In the genomic region with DNA sequence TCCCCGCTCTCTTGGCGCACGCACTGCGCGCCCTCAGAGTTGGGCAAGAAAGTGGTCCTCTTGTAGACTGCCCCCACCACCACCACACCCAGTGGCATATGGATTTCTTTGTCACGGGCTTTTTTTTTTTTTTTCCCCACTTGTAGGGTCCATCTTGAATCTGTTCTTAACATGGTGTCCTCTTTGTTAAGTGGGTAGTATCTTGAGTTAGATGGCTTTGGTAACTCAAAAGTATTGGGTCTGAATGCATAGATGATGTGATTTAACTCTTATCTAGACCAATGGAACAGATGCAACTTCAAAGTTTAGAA, we compare ENCODE assay signal across 7 mouse cellular contexts. TPM values are rescaled to one million over a fixed set of nuclear protein-coding genes. Genes with fewer than 3 reads are reported as not detected.
DNase-seq lines count a peak whose midpoint lies in the region; ATAC-seq and TF ChIP-seq lines count a peak whose summit lies in the region.

No protein-coding gene starts in this region.

- H3K9ac ChIP-seq in neural tube, embryonic 11.5 days (ENCODE audit: low read length), result peak overlapping the region; percentile 91
- peak overlapping the region; percentile 52 for H3K9ac ChIP-seq in embryonic facial prominence, embryonic 15.5 days
- H3K9ac ChIP-seq in limb, embryonic 14.5 days (ENCODE audit: low read depth, low read length, severe bottlenecking), result peak overlapping the region; percentile 82
- peak overlapping the region; percentile 80 for H3K9ac ChIP-seq in stomach, postnatal 0 days (ENCODE audit: low read length)

- peak overlapping the region; percentile 76 for H3K4me3 ChIP-seq in neural tube, embryonic 11.5 days (ENCODE audit: low read depth, low read length)
- H3K4me3 ChIP-seq in embryonic facial prominence, embryonic 15.5 days (replicated peaks), result peak overlapping the region; percentile 73
- H3K4me3 ChIP-seq in limb, embryonic 14.5 days (replicated peaks; ENCODE audit: low read length), result peak overlapping the region; percentile 74
- H3K4me3 ChIP-seq in stomach, postnatal 0 days (ENCODE audit: low read depth, low read length), result peak overlapping the region; percentile 82

- H3K9me3 ChIP-seq in neural tube, embryonic 11.5 days (ENCODE audit: control insufficient read depth, low read length), result no peaks in the 10 kb centered on the region
- no peaks in the 10 kb centered on the region; the same call in 1 of the 2 replicates for H3K9me3 ChIP-seq in embryonic facial prominence, embryonic 15.5 days (replicated peaks)
- peaks cover 11% of the 10 kb centered on the region; the same call in 1 of the 2 replicates for H3K9me3 ChIP-seq in limb, embryonic 14.5 days (ENCODE audit: control insufficient read depth, low read length)
- H3K9me3 ChIP-seq in stomach, postnatal 0 days (ENCODE audit: control insufficient read depth, low read length), result peaks cover 3% of the 10 kb centered on the region; the same call in 1 of the 2 replicates

- no peaks in the 10 kb centered on the region for H3K4me1 ChIP-seq in neural tube, embryonic 11.5 days (ENCODE audit: control insufficient read depth, insufficient read depth, low read length)
- H3K4me1 ChIP-seq in embryonic facial prominence, embryonic 15.5 days, result peaks cover 5% of the 10 kb centered on the region; the same call in 1 of the 2 replicates
- H3K4me1 ChIP-seq in limb, embryonic 14.5 days (ENCODE audit: control insufficient read depth, insufficient read depth, low read length), result no peaks in the 10 kb centered on the region
- no peaks in the 10 kb centered on the region for H3K4me1 ChIP-seq in stomach, postnatal 0 days (replicated peaks; ENCODE audit: control insufficient read depth, insufficient read depth)

- WGBS in neural tube, embryonic 11.5 days, result 3% methylated on average over 6 of the region's 6 CpGs
- WGBS in embryonic facial prominence, embryonic 15.5 days, result 4% methylated on average over 6 of the region's 6 CpGs
- WGBS in limb, embryonic 14.5 days, result under 1% methylated on average over 6 of the region's 6 CpGs
- 2% methylated on average over 6 of the region's 6 CpGs for WGBS in stomach, postnatal 0 days

- H3K36me3 ChIP-seq in neural tube, embryonic 11.5 days (ENCODE audit: control insufficient read depth, insufficient read depth, low read length), result no peaks in the 10 kb centered on the region
- H3K36me3 ChIP-seq in embryonic facial prominence, embryonic 15.5 days, result no peaks in the 10 kb centered on the region
- 0 out of 2 replicates have a peak, but pooled peaks cover 9% of the 10 kb centered on the region for H3K36me3 ChIP-seq in limb, embryonic 14.5 days (ENCODE audit: control insufficient read depth, insufficient read depth, low read length)
- H3K36me3 ChIP-seq in stomach, postnatal 0 days (ENCODE audit: control insufficient read depth, insufficient read depth, low read length), result no peaks in the 10 kb centered on the region

- peak overlapping the region; percentile 87 for H3K27ac ChIP-seq in neural tube, embryonic 11.5 days (ENCODE audit: low read depth, low read length)
- H3K27ac ChIP-seq in embryonic facial prominence, embryonic 15.5 days (replicated peaks), result peak overlapping the region; percentile 96
- peak overlapping the region; percentile 97 for H3K27ac ChIP-seq in limb, embryonic 14.5 days (replicated peaks; ENCODE audit: low read depth, low read length)
- peak overlapping the region; percentile 92; the same call in 1 of the 2 replicates for H3K27ac ChIP-seq in stomach, postnatal 0 days (replicated peaks)

- no peak for DNase-seq in neural tube, embryonic 11.5 days (ENCODE audit: low spot score)
- no peak for DNase-seq in neural tube, embryonic 10.5 days (ENCODE audit: extremely low spot score, low spot score)
- DNase-seq in limb, embryonic 14.5 days (ENCODE audit: low spot score), result no peak
- DNase-seq in stomach, postnatal 0 days (ENCODE audit: low spot score), result no peak
- DNase-seq in right cerebral cortex, postnatal 4 days, result no peak
- DNase-seq in right cerebral cortex, postnatal 14 days, result no peak

- no peak; the same call in 1 of the 2 replicates for ATAC-seq in neural tube, embryonic 11.5 days (ENCODE audit: insufficient read depth, low FRiP score, low TSS enrichment)
- ATAC-seq in embryonic facial prominence, embryonic 15.5 days (ENCODE audit: insufficient number of reproducible peaks, low FRiP score, low TSS enrichment, low read depth), result no peak
- no peak; the same call in 1 of the 2 replicates for ATAC-seq in limb, embryonic 14.5 days (ENCODE audit: low FRiP score, low read depth)
- no peak for ATAC-seq in stomach, postnatal 0 days (ENCODE audit: low FRiP score, low TSS enrichment)

- no peak for TF ChIP-seq EP300 in stomach, postnatal 0 days (optimal IDR thresholded peaks at IDR 0.05)

- H3K27me3 ChIP-seq in neural tube, embryonic 11.5 days (ENCODE audit: control insufficient read depth, insufficient read depth, low read length), result no peaks in the 10 kb centered on the region
- peaks cover 11% of the 10 kb centered on the region for H3K27me3 ChIP-seq in embryonic facial prominence, embryonic 15.5 days
- H3K27me3 ChIP-seq in limb, embryonic 14.5 days (ENCODE audit: control insufficient read depth, insufficient read depth, low read length), result 0 out of 2 replicates have a peak, but pooled peaks cover 3% of the 10 kb centered on the region
- H3K27me3 ChIP-seq in stomach, postnatal 0 days (ENCODE audit: control insufficient read depth, insufficient read depth, low read length), result no peaks in the 10 kb centered on the region

- TF ChIP-seq POLR2A in limb, embryonic 14.5 days (IDR thresholded peaks at IDR 0.05; ENCODE audit: borderline replicate concordance, extremely low read depth, insufficient read depth, insufficient read length), result no peak

- H3K4me2 ChIP-seq in neural tube, embryonic 11.5 days (ENCODE audit: low read depth), result peak overlapping the region; percentile 69
- peak overlapping the region; percentile 73 for H3K4me2 ChIP-seq in embryonic facial prominence, embryonic 15.5 days (replicated peaks)
- peak overlapping the region; percentile 68 for H3K4me2 ChIP-seq in limb, embryonic 14.5 days (replicated peaks; ENCODE audit: low read depth, low read length, severe bottlenecking)
- peak overlapping the region; percentile 75 for H3K4me2 ChIP-seq in stomach, postnatal 0 days (replicated peaks; ENCODE audit: low read depth)

- TF ChIP-seq CTCF in stomach, postnatal 0 days (IDR thresholded peaks at IDR 0.05; ENCODE audit: low read depth), result no peak

RNA-seq across cellular contexts. Expression of gene Zfp518a, which starts 0.8 kb away (rescaled TPM):
- polyA plus RNA-seq in neural tube, embryonic 11.5 days (2014; fragmentation: Nextera tagmentation; extraction: Ambion mirVana), result 18.6 and 19.0 TPM in 2 replicates
- 9.5 and 10.3 TPM in 2 replicates for polyA plus RNA-seq in embryonic facial prominence, embryonic 15.5 days (2015; fragmentation: Nextera tagmentation; extraction: Ambion mirVana)
- 8.0 and 8.5 TPM in 2 replicates for polyA plus RNA-seq in limb, embryonic 14.5 days (2012; rRNA removed)
- 13.7 and 15.0 TPM in 2 replicates for polyA plus RNA-seq in limb, embryonic 14.5 days (2014; fragmentation: Nextera tagmentation; extraction: Ambion mirVana)
- 6.1 and 6.8 TPM in 2 replicates for polyA plus RNA-seq in stomach, postnatal 0 days (2015; fragmentation: Nextera tagmentation; extraction: Ambion mirVana)
